Mouse (Mus musculus) kidney, adult 8-10 months (tissue): ENCODE results near the gene Qtrt1.

Experiments used
- DNase-seq, 2 experiments: peaks; one replicate each; pipeline ENCODE4 v3.0.0; 2022

The Qtrt1 gene

DNA sequence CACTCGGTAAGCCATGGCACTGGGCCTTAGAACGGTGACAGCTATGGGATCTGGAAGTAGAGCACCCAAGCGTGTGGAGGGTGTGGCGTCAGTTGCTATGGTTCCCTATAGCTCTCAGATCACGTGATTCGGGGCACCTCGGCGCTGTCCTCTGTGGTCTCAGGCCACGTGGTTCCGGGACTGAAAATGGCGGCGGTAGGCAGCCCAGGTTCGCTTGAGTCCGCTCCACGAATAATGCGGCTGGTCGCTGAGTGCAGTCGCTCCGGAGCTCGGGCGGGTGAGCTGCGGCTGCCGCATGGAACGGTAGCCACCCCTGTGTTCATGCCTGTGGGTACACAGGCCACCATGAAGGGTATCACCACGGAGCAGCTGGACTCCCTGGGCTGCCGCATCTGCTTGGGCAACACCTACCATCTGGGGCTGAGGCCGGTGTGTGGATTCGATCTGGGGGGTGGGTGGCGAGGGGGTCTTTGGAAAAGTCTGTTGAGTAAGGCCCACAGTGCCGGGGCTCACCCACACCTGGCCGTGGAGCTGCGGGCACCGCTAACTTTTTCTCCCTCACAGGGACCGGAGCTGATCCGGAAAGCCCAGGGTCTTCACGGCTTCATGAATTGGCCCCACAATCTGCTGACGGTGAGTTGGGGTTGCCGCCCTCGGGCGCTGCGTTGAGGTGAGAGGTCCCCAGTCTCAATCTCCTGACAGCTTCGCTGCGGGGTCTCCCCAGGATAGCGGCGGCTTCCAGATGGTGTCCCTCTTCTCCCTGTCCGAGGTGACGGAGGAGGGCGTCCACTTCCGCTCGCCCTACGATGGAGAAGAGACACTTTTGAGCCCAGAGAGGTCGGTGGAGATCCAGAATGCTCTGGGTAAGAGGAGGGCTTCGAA lies at the start of gene Qtrt1:
Gene Qtrt1, plus strand, starts transcription at position 169 of the 882 bp plus-strand sequence.
- peak; percentile 83 to 84 for DNase-seq

GRCm38 (mm10) chr9:21366541-21367220 lies 45.0 kb upstream of the Qtrt1 start:
- peak; percentile 62 to 83 for DNase-seq

DNA sequence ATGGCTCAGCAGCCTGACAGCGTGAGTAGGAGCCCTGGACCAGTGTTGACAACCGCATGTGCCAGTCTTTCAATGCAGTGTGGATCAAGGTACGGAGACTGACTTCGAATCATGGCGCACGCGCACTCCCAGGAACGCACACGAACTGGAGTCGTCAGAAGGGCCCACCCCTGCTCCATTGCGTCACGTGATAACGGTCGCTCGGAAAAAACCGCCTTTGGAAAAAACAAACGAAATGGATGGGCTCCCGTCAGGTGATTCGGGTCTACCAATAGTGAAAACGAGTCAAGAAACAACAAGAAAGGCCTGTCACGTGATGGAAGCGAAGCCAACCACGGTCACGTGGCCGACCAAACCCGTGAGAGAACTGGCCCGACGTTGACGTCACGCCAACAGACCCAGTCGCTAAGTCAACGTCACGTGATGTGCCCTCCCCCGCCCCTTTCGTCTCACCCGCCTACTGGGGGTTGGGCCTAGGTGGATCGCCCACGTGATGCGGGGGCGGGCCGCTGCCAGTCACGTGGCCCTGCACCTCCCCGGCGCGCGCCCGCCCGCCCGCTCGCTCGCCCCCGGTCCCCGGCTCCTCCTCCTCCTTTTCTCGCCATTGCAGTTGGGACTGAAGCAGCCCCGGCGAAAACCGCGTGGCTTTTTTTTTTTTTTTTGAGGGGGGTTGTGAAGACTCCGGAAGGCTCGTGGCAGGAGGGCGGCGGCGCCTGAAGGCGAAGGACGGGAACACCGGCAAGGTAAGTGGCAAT lies 44.1 kb upstream of the Qtrt1 start, which contains the start of gene Ilf3:
Gene Ilf3, plus strand, starts transcription at position 515 of the 755 bp plus-strand sequence.
- peak; percentile 100 for DNase-seq

DNA sequence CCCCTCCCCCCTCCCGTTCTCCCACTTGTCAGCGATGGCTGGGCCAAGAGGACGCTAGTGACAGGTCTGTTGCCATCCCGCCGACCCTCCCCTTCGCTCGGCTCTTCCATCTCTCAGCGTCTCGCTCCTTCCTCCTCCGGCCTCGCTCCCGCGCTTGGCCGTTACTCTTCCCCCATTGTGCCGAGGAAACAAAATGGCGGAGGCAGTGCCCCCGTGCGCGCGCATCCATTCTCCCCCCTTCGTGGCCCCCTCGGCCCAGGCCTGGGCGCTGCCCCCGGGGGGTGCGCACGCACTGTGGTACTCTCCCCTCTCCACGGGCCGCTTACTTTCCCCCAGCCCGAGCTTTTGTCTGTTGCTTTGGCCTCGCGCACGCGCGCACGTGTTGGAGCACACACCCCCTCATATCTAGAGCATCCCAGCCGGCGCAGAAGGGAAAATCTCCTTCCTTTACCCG lies 43.5 kb upstream of the Qtrt1 start:
- DNase-seq = peak; percentile 33 to 57

GRCm38 (mm10) chr9:21369080-21369479 lies 42.6 kb upstream of the Qtrt1 start:
- DNase-seq = no peak

- DNase-seq = no peak
Measured at GRCm38 (mm10) chr9:21370876-21371275, 40.8 kb upstream of the Qtrt1 start.

GRCm38 (mm10) chr9:21372508-21372907 lies 39.1 kb upstream of the Qtrt1 start:
- no peak for DNase-seq

DNA sequence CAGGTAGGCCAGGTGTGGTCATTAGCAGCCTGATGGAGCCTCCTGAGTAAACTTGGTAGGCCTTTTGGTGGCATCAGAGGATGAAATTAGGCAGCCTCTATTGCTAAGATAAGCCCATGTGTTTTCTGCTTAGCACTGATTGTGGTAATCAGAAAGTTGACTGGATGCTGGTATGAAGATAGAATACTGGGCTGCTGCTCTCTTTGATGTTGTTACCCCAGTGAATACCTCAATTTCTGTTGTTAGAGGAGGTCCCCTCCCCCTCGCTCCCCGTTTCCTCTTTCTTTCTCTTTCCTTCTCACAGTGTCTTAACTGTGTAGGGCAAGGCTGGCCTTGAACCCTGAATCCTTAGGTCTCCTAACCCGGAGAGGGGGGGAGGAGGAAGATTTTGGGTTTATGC lies 32.4 kb upstream of the Qtrt1 start:
- no peak for DNase-seq

GRCm38 (mm10) chr9:21380868-21381267 lies 30.8 kb upstream of the Qtrt1 start:
- no peak for DNase-seq

- no peak for DNase-seq
Measured at GRCm38 (mm10) chr9:21383966-21384365, 27.7 kb upstream of the Qtrt1 start.

DNA sequence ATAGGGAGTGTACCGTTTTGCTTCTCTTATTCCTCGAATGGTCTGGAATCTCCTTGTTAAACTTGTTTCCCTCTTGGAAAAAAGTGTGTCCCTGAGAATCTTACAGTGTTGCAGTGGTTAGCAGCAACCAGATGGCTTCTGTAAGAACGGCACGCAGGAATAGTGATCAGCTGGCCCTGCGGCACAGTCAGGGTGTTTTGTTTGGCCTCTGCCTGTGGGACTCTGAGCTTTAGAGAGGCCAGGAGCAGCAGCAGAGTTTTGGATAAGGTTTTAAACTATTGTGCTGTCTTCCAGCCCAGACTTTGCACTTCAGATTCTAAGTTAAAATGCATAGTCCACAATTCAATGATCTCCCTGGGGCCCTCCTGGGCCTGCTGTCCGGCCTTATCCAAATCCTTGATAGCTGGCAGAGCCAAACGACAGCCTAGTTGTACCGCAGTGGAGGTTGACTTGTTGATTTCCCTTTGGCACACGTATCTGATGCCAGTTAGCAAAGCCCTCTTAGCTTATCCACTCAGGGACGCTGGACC lies 18.9 kb upstream of the Qtrt1 start:
- DNase-seq = peak in 1 of 2 experiments; percentile 9

GRCm38 (mm10) chr9:21395692-21396091 lies 15.9 kb upstream of the Qtrt1 start:
- DNase-seq = no peak

GRCm38 (mm10) chr9:21397170-21397569 lies 14.5 kb upstream of the Qtrt1 start:
- DNase-seq = no peak

DNA sequence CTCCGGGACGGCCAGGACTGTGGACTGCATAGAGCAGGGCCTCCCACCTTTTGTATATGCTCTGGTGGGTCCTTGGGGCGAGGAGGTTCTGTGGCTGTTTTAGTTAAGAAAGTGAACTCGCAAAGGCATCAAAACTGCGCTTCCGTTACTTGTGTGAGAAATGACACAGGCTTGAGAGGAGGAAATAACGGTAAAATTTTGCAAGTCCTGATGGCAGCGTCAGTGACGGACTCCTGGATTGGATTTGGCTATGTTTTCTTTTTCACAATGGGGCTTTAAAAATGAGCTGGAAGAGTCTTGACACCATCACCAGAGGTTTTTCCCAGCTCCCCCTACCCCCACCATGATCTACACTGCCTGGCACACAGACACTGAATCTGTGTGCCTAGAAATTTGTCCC lies 10.6 kb upstream of the Qtrt1 start:
- DNase-seq = no peak

DNA sequence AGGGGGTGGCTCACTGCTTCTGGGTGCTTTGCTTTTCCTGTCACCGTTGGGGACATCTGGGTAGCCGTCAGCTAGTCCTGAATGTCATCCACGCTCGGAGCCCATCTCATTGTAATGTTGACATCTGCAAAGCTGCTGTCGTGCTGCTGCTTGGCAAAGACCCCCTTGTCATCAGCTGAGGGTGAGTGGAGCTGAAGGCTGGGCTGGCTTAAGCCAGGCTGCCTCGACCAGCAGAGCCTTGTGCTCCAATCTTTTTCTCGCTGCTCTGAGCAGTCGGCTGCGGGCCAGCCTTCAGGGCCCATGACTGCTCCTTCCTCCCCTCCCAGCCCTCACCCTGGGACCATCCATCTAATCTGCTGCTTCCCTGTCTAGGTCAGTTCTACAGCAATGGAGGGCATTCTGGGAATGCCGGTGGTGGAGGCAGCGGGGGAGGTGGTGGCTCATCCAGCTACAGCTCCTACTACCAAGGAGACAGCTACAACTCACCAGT lies 8.8 kb upstream of the Qtrt1 start:
- no peak for DNase-seq

DNA sequence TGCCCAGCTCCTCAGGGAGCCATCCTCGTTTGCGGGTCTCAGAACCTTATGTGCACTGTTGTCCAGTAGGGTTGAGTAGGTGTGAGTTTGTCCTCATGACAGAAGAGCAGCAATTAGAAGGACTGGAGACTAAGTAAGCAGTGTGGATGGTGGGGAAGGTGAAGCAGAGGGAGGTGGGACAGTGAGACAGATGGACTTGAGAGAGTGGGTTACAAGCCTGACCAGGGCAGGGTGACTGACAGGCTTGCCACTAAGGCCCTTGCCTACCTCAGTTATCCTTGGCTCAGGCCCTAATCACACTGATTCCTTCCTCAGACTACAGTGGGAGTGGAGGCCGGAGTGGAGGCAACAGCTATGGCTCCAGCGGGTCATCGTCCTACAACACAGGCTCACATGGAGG lies 7.9 kb upstream of the Qtrt1 start:
- no peak for DNase-seq

- DNase-seq = no peak
Measured at GRCm38 (mm10) chr9:21405525-21405924, 6.1 kb upstream of the Qtrt1 start.

GRCm38 (mm10) chr9:21407951-21408350 lies 3.7 kb upstream of the Qtrt1 start:
- DNase-seq = peak; percentile 88

DNA sequence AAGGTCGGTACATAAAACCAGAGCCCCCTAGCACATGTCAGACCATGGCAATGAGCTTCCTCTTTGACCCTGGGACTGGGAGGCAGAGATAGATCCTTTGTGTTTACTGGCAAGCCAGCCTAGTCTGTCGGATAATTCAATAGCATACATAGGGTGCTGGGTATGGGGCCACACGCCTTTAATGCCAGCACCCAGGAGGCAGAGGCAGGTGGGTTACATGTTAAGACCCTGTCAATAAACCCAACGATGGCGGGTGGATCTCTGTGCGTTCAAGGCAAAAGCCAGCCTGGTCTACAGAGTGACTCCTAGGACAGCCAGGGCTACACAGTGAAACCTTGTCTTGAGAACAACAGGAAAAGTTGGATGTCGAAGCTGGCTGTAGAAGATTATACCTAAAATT lies 3.0 kb upstream of the Qtrt1 start:
- no peak for DNase-seq

DNA sequence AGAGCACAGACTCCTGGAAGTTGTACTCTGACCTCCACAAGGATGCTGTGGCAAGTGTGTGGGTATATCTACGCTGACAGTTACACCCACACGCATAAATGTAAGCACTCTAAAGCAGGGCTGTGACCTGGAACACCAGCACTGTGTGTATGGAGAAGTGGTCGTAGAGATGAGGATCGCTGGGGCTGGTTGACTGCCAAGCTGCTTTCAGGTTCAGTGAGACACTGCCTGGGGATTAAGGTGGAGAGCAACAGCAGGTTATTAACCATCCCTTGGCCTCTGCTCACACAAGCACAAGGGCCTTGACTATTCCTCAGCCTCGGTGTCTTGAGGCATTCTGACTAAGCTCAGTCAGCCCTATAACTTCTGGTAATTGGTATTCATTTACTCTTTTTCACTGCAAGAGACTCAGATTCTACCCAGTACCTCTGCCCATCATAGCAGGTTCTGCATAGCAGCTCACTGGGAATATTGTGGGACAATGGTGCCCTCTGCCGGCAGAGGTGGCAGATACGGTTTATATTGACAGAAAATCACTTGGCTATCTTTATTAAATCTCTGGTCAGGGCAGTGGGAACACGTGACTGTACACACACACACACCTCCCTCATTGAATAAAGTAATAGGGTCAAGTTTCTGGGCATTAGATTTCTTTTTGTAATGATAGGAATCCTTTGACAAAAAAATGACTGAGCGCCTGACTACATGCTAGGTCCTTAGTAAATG lies 1.9 kb upstream of the Qtrt1 start:
- DNase-seq = peak; percentile 77 to 89

- no peak for DNase-seq
Measured at GRCm38 (mm10) chr9:21417866-21418265, 6.2 kb downstream of the Qtrt1 start.

DNA sequence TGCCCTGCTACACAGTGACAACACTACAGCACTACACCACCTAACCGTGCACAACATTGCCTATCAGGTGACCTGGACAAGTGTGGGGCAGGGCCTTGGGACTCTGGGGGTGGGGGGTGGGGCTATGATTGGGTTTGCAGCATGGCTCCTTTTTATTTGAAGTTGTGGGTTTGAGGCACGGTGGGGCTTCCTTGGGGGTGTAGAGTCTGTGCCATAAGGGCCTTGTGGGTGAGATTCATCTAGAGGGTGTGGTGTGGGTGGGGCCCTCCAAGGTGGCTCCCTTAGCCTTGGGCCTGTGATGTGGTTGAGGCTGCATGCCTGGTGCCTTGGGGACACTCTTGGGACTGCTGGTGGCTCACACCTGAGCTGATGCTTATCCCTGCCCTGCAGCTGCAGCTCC lies 8.0 kb downstream of the Qtrt1 start:
- DNase-seq = no peak
